Mouse (Mus musculus): ENCODE measurements around the gene Anxa6.

The Anxa6 gene

DNA sequence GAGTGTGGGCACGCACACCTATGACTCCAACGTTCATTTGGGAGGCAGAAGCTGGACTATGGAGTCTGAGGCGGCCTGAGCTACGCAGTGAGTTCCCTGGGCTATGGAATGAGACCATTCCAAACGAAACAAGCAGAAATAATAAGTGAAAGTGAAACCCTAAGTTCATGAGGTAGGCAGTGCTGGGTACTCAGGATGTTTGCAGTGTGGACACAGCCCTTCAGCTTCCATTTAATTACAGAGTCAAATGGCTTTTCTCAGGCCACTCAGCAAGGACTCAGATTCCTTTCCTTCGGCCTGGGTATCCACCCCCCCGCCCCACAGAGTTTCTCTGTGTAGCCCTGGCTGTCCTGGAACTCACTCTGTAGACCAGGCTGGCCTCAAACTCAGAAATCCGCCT, 103.5 kb downstream of the Anxa6 start:
- DNase-seq (ENCODE audit: low spot score in 2 of 2), result no peak

DNA sequence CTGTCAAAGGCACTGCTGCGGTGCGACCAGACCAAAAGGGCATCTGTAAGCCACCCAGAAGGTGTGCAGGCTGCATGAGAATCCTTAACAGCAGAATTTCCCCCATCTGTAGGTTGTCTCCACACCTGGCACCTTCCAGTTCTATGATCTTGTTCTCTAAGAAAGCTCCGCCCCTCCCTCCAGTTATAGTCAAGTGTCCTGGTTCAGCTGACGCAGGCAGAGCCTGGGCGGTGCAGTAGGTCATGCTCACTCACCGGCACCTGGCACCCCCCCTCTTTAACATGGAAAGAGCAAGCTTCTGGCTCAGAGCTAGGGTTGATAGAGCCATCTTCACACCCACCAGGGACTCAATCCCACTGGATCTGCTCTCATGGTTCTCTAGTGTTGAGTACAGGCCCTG, 104.0 kb downstream of the Anxa6 start:
- DNase-seq (ENCODE audit: low spot score in 2 of 2), result no peak
